Mouse (Mus musculus) B cell, adult (primary cell): ENCODE data around the gene Tcf7. TPM values are rescaled to one million over a fixed set of nuclear protein-coding genes. Genes with fewer than 3 reads are reported as not detected.

Source experiments
- total RNA-seq: library from RNA; stranded (reverse); gene quantifications from 4 replicates; pipeline ENCODE4 v1.2.4, GENCODE M21; 2023; ENCODE audit not compliant: inconsistent age

The Tcf7 gene
- 2.4 to 4.4 TPM (median 3.0 TPM) in 4 replicates for total RNA-seq

DNA sequence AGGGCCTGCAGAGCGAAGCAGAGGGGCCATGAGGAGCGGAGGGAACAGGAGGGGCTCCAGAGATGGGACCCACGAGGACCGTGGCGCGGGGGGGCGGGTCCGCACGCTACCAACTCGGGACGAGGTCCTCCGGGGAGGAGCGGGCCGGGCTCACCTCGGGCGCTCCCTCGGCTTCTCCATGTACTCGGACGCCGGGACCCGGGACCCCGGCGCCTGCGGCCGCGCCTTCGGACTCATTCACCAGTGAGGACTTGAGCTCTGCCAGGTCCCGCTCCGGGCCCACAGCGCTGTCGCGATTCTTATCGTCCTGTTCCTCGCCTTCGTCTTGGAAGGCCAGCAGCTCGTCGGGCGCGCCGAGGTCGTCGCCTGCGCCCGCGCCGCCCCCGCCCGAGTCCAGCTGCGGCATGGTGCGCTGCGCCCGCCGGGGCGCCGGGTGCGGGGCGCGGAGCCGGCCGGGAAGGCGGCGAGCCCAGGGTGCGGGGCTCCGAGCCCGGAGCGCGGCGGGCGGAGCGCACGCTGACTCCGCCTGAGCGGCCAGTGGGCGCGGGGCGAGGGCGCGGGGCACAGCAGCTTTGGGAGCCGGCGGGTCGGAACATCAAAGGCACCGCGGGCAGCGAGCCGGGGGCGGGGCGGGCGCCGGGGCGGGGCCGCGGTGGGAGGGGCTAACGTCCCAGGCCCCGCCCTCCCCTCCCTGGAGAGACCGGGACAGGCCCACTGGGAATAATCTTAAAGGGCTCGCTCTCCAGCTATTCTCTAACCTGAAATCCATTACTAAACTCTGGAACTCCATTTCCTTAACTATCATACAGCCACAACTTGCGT lies at the start of gene Tcf7:
Gene Tcf7 (minus strand): TSS at position 241 of the 822 bp plus-strand sequence.

DNA sequence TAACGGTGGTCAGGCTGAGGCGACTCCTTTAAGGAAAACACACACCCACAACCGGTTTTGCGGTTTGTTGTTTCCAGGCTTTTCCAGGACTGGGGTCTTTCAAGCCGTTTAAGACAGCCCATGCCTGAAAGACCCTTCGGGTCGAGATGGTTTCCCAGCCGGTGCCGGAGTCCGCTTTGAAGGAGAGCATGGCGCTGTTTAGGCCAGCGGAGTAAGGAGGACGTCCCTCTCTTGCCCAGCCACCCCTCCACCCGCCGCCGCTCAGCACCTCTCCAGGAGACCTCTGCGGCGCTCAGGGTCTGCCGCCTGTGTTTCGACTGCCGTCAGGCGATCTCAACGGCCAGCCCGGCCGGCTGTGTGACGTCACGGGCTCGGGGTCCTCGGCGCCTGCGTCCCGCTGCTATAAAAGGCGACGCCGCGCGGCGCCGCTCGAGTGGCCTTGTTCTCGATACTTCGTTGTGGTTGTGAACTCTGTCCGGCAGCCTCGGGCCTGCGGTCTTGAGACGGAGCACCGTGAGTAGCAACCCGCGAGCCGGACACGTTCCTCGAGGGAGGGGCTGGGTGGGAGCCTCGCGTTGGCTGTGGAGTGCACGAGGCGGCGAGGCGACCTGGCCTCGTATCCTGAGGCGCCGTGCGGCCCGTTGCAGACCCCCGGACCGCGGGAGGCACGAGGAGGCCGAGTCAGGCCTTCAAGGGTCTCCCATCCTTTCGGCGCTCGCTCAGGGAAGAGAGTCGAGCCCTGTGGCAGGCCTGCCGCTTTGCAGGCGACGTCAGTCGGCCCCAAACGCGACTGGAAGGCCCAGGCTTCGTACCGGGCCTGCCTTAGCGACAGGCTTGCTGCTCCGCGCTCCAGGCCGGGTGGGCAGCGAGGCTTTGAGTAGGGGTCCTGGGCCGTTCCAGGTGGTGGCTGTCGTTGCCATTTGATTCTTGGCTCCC lies 50.9 kb downstream of the Tcf7 start, which contains the start of gene Skp1a:
Gene Skp1a (plus strand): TSS at position 390 of the 936 bp plus-strand sequence.

DNA sequence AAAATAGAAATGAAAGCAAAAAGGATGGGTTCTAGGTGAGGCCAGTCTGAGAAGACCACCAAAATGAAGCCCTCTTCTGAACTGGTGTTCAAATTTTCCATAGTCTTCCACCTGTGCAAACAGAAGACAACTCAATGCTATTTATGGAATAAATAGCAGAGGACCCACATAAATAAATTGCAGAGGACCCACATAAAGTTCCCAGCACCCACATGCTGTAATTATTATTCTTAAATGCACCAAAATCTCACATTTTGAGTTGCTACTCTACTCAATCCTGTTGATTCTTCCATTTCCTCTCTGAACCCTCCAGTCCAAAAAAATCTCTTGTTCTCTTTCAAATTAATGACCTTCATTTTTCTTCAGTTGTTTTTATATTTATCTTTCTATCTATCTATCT lies 68.9 kb downstream of the Tcf7 start, which contains the start of gene Olfr1371:
Gene Olfr1371 (minus strand): TSS at position 101 of the 400 bp plus-strand sequence.

Other genes starting within 250 kb of the Tcf7 start
- gene Ppp2ca, start 184.3 kb downstream of the Tcf7 start, total RNA-seq = 107 to 118 TPM (median 111 TPM) in 4 replicates
- gene Olfr1373, start 137.5 kb downstream of the Tcf7 start, total RNA-seq = not detected in 4 replicates
- gene Olfr1371, start 69.0 kb downstream of the Tcf7 start, total RNA-seq = not detected in 4 replicates
- gene Skp1a, start 51.0 kb downstream of the Tcf7 start, total RNA-seq = 127 to 157 TPM (median 145 TPM) in 4 replicates
- 49.5 to 54.1 TPM (median 51.4 TPM) in 4 replicates for gene Vdac1, start 77.8 kb upstream of the Tcf7 start, total RNA-seq
- 47.6 to 54.8 TPM (median 54.0 TPM) in 4 replicates for gene 9530068E07Rik, start 113.4 kb upstream of the Tcf7 start, total RNA-seq